Mouse (Mus musculus): ENCODE measurements at regions not wholly inside any gene's neighbourhood (a gene's known extent, or its start where the extent isn't known, plus 50 kb on each side); places are given as distances from the start of the nearest gene placed in this dataset.

DNA sequence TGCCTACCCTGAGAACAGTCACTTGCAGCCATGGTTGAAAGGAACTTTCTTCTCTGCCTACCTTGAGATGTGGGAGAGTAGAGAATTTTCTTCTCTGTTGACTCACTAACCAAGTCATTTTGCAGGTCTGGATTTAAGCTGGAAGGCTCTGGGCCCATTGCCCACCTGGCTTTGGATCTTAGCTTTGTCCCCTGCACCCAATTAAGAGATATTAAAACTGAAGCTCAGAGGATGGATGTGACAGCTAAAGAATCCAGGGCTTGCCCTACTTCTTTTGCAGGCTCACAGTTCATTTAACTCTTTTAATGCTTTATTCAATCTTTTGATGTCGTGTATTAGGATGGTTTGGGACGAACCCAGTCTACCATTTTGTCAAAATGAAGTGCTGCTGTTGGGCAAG is 58.8 kb upstream of the Gnao1 start:
- WGBS = 71% methylated on average over 2 of the region's 2 CpGs
- H3K9me3 ChIP-seq (ENCODE audit: control insufficient read depth, low read length) = no peaks in the 10 kb centered on the region
- no peaks in the 10 kb centered on the region for H3K4me1 ChIP-seq (ENCODE audit: control insufficient read depth, insufficient read depth, low read length)
- no peak overlapping the region for H3K4me3 ChIP-seq (ENCODE audit: low read depth, low read length)
- no peak overlapping the region for H3K4me2 ChIP-seq
- no peak for DNase-seq (ENCODE audit: low spot score, missing footprints)
- no peak for ATAC-seq (ENCODE audit: low FRiP score)
- H3K36me3 ChIP-seq (ENCODE audit: control insufficient read depth, insufficient read depth, low read length) = no peaks in the 10 kb centered on the region
- no peak overlapping the region for H3K9ac ChIP-seq (ENCODE audit: low read length)
- no peak overlapping the region for H3K27ac ChIP-seq (ENCODE audit: low read depth, low read length)
- no peaks in the 10 kb centered on the region for H3K27me3 ChIP-seq (ENCODE audit: control insufficient read depth, insufficient read depth, low read length)

DNA sequence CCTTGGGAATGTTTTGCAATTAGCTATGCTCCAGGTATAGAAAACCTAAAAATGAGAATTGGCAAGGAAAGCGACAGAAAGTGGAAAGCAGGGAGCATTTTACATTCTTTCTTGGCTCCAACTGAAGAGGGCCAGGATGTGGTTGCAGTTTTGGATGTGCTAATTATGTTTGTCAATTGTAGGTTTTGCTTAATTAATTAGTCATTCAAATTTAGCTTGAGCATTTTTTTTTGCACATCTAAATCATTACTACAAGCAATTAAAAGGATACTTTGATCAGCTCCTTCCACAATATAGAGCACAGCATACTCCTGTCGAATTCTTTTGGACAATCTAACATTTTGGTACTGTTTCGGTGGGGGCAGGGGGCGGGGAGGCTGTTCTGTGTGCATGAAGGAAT is 53.8 kb upstream of the Gnao1 start:
- ATAC-seq (ENCODE audit: low FRiP score) (no peak), DNase-seq (ENCODE audit: low spot score, missing footprints) (no peak)
- WGBS = 94% methylated on average over 4 of the region's 4 CpGs
- Histone ChIP-seq H3K27ac (ENCODE audit: low read depth, low read length) (no peak overlapping the region), H3K4me1 (ENCODE audit: control insufficient read depth, insufficient read depth, low read length) (no peaks in the 10 kb centered on the region), H3K4me2 (no peak overlapping the region), H3K9me3 (ENCODE audit: control insufficient read depth, low read length) (no peaks in the 10 kb centered on the region), H3K4me3 (ENCODE audit: low read depth, low read length) (no peak overlapping the region), H3K27me3 (ENCODE audit: control insufficient read depth, insufficient read depth, low read length) (no peaks in the 10 kb centered on the region), H3K36me3 (ENCODE audit: control insufficient read depth, insufficient read depth, low read length) (no peaks in the 10 kb centered on the region), H3K9ac (ENCODE audit: low read length) (no peak overlapping the region)

Measured in midbrain, embryonic 11.5 days (tissue).